Comparison of ENCODE assay signal across 28 mouse cellular contexts in genomic region chr2:166163252-166163651, GRCm38 (mm10). TPM values are rescaled to one million over a fixed set of nuclear protein-coding genes. Genes with fewer than 3 reads are reported as not detected.
DNase-seq lines count a peak whose midpoint lies in the region; ATAC-seq and TF ChIP-seq lines count a peak whose summit lies in the region.
"Had no signal": no experiment of that assay in that cellular context is flagged by ENCODE, and none has a peak within 500 bp of the region (broad histone marks: within the 10 kb centered on the region; RNA-seq: fewer than 3 reads in every experiment).

No protein-coding gene starts in this region.

- TF ChIP-seq EP300 in heart, postnatal 0 days (IDR thresholded peaks at IDR 0.05; ENCODE audit: low read depth), result no peak

- no peak overlapping the region for H3K27ac ChIP-seq in heart, postnatal 0 days (ENCODE audit: low read depth)
- no peak overlapping the region for H3K27ac ChIP-seq in midbrain, embryonic 14.5 days (replicated peaks; ENCODE audit: low read depth, low read length)
- H3K27ac ChIP-seq in midbrain, postnatal 0 days (ENCODE audit: low read depth, low read length), result no peak overlapping the region
- H3K27ac ChIP-seq in embryonic facial prominence, embryonic 13.5 days, result peak overlapping the region; percentile 74; the same call in 1 of the 2 replicates
- H3K27ac ChIP-seq: heart, embryonic 15.5 days; hindbrain, embryonic 15.5 days; liver, embryonic 13.5 days; neural tube, embryonic 13.5 days; stomach, postnatal 0 days had no signal

- DNase-seq in heart, postnatal 0 days (ENCODE audit: low spot score), result no peak
- DNase-seq in heart, adult 18-20 months, result no peak
- peak; percentile 43 for DNase-seq in midbrain, embryonic 14.5 days
- no peak for DNase-seq in midbrain, postnatal 0 days (ENCODE audit: low spot score)
- DNase-seq in frontal cortex, postnatal 25 days (ENCODE audit: low spot score in 2 of 2), result no peak
- DNase-seq in kidney, adult 9 months, result no peak
- DNase-seq: adrenal gland, adult 2 months; adrenal gland, postnatal 36 days; cerebellum, adult 8-10 months; cerebellum, postnatal 25 days; forebrain, postnatal 0 days; gastrocnemius, postnatal 14 days; heart, postnatal 36 days; kidney, adult 2 months; kidney, postnatal 10 days; layer of hippocampus, adult 9-11 months; liver, embryonic 13.5 days; lung, adult 18-20 months; lung, postnatal 10 days; right cerebral cortex, postnatal 4 days; thymus, adult 2 months; thymus, postnatal 36 days had no signal

- no peaks in the 10 kb centered on the region for H3K27me3 ChIP-seq in heart, postnatal 0 days (ENCODE audit: control insufficient read depth, insufficient read depth, low read length)
- H3K27me3 ChIP-seq in midbrain, embryonic 14.5 days (ENCODE audit: control insufficient read depth, insufficient read depth, low read length), result no peaks in the 10 kb centered on the region; the same call in 1 of the 2 replicates
- H3K27me3 ChIP-seq in midbrain, postnatal 0 days (ENCODE audit: insufficient read depth, low read length), result no peaks in the 10 kb centered on the region
- H3K27me3 ChIP-seq in embryonic facial prominence, embryonic 13.5 days, result no peaks in the 10 kb centered on the region
- H3K27me3 ChIP-seq: heart, embryonic 15.5 days; liver, embryonic 13.5 days had no signal

- H3K9me3 ChIP-seq in heart, postnatal 0 days (replicated peaks; ENCODE audit: control insufficient read depth, low read length), result no peaks in the 10 kb centered on the region
- no peaks in the 10 kb centered on the region for H3K9me3 ChIP-seq in midbrain, embryonic 14.5 days (ENCODE audit: control insufficient read depth, low read length)
- H3K9me3 ChIP-seq in midbrain, postnatal 0 days (ENCODE audit: low read length), result no peaks in the 10 kb centered on the region
- no peaks in the 10 kb centered on the region for H3K9me3 ChIP-seq in embryonic facial prominence, embryonic 13.5 days
- H3K9me3 ChIP-seq: heart, embryonic 15.5 days; hindbrain, embryonic 15.5 days; liver, embryonic 13.5 days; neural tube, embryonic 13.5 days had no signal

- no peak for TF ChIP-seq CTCF in heart, postnatal 0 days (IDR thresholded peaks at IDR 0.05; ENCODE audit: low read depth)
- TF ChIP-seq CTCF in midbrain, postnatal 0 days (IDR thresholded peaks at IDR 0.05), result no peak

- 56% methylated on average over 5 of the region's 5 CpGs for WGBS in heart, postnatal 0 days
- 79% methylated on average over 5 of the region's 5 CpGs for WGBS in midbrain, embryonic 14.5 days
- WGBS in midbrain, postnatal 0 days, result 77% methylated on average over 5 of the region's 5 CpGs
- 63% methylated on average over 5 of the region's 5 CpGs for WGBS in embryonic facial prominence, embryonic 13.5 days

- no peaks in the 10 kb centered on the region for H3K36me3 ChIP-seq in heart, postnatal 0 days (replicated peaks; ENCODE audit: control insufficient read depth, insufficient read depth, low read length)
- H3K36me3 ChIP-seq in midbrain, embryonic 14.5 days (ENCODE audit: control insufficient read depth, insufficient read depth, low read length), result no peaks in the 10 kb centered on the region
- no peaks in the 10 kb centered on the region for H3K36me3 ChIP-seq in midbrain, postnatal 0 days (ENCODE audit: insufficient read depth, low read length)
- no peaks in the 10 kb centered on the region for H3K36me3 ChIP-seq in embryonic facial prominence, embryonic 13.5 days
- H3K36me3 ChIP-seq: heart, embryonic 15.5 days; hindbrain, embryonic 15.5 days; liver, embryonic 13.5 days; neural tube, embryonic 13.5 days had no signal

- H3K4me3 ChIP-seq in heart, postnatal 0 days (ENCODE audit: low read depth, low read length), result no peak overlapping the region
- no peak overlapping the region for H3K4me3 ChIP-seq in midbrain, embryonic 14.5 days (replicated peaks; ENCODE audit: low read depth, low read length)
- no peak overlapping the region for H3K4me3 ChIP-seq in midbrain, postnatal 0 days (ENCODE audit: low read depth, low read length)
- no peak overlapping the region for H3K4me3 ChIP-seq in embryonic facial prominence, embryonic 13.5 days
- H3K4me3 ChIP-seq: heart, embryonic 15.5 days; hindbrain, embryonic 15.5 days; liver, embryonic 13.5 days; neural tube, embryonic 13.5 days had no signal

- H3K4me1 ChIP-seq in heart, postnatal 0 days (ENCODE audit: control insufficient read depth, insufficient read depth), result peaks cover 5% of the 10 kb centered on the region; the same call in 1 of the 2 replicates
- H3K4me1 ChIP-seq in midbrain, embryonic 14.5 days (ENCODE audit: control insufficient read depth, insufficient read depth, low read length), result no peaks in the 10 kb centered on the region
- no peaks in the 10 kb centered on the region for H3K4me1 ChIP-seq in midbrain, postnatal 0 days (ENCODE audit: insufficient read depth, low read length)
- H3K4me1 ChIP-seq in embryonic facial prominence, embryonic 13.5 days, result peaks cover 46% of the 10 kb centered on the region
- H3K4me1 ChIP-seq: liver, embryonic 13.5 days had no signal

- H3K4me2 ChIP-seq in heart, postnatal 0 days (ENCODE audit: low read depth, low read length), result no peak overlapping the region
- no peak overlapping the region for H3K4me2 ChIP-seq in midbrain, embryonic 14.5 days (ENCODE audit: low read length)
- H3K4me2 ChIP-seq in midbrain, postnatal 0 days (ENCODE audit: low read depth, low read length, poor library complexity, severe bottlenecking), result no peak overlapping the region
- H3K4me2 ChIP-seq in embryonic facial prominence, embryonic 13.5 days, result no peak overlapping the region
- H3K4me2 ChIP-seq: heart, embryonic 15.5 days; hindbrain, embryonic 15.5 days; liver, embryonic 13.5 days; neural tube, embryonic 13.5 days had no signal

- peak; percentile 37; the same call in 1 of the 2 replicates for ATAC-seq in heart, postnatal 0 days (ENCODE audit: insufficient read depth, low read depth)
- no peak; the same call in 1 of the 2 replicates for ATAC-seq in midbrain, embryonic 14.5 days (ENCODE audit: low FRiP score, low TSS enrichment)
- ATAC-seq in midbrain, postnatal 0 days (ENCODE audit: low FRiP score), result no peak
- ATAC-seq in embryonic facial prominence, embryonic 13.5 days (ENCODE audit: insufficient number of reproducible peaks, insufficient read depth, low FRiP score, low TSS enrichment, low read depth), result no peak
- ATAC-seq: CD4-positive, CD25-positive, alpha-beta regulatory T cell, adult 4 months; forebrain, postnatal 0 days had no signal

- H3K9ac ChIP-seq in heart, postnatal 0 days (replicated peaks; ENCODE audit: low read depth, low read length), result no peak overlapping the region
- no peak overlapping the region for H3K9ac ChIP-seq in midbrain, embryonic 14.5 days (replicated peaks; ENCODE audit: low read length)
- H3K9ac ChIP-seq in midbrain, postnatal 0 days (replicated peaks; ENCODE audit: low read length, poor library complexity, severe bottlenecking), result no peak overlapping the region
- H3K9ac ChIP-seq in embryonic facial prominence, embryonic 13.5 days, result no peak overlapping the region
- H3K9ac ChIP-seq: forebrain, postnatal 0 days; heart, embryonic 15.5 days; hindbrain, embryonic 15.5 days; liver, embryonic 13.5 days; neural tube, embryonic 13.5 days had no signal

RNA-seq across cellular contexts. Expression of gene Sulf2, which starts 7.8 kb away (rescaled TPM):
- total RNA-seq in heart, postnatal 0 days (2014; rRNA removed; ENCODE audit: low replicate concordance), result 86.5 and 94.0 TPM in 2 replicates
- polyA plus RNA-seq in heart, postnatal 0 days (2015; fragmentation: Nextera tagmentation; extraction: Ambion mirVana), result 51.9 and 54.8 TPM in 2 replicates
- total RNA-seq in heart, adult 18-20 months (2021), result 10 to 100 TPM; 39.7 to 40.6 TPM
- polyA plus RNA-seq in midbrain, embryonic 14.5 days (2014; fragmentation: Nextera tagmentation; extraction: Ambion mirVana), result 90.9 and 93.8 TPM in 2 replicates
- total RNA-seq in midbrain, postnatal 0 days (2014; rRNA removed), result 127 and 131 TPM in 2 replicates
- 95.8 and 99.6 TPM in 2 replicates for polyA plus RNA-seq in midbrain, postnatal 0 days (2015; fragmentation: Nextera tagmentation; extraction: Ambion mirVana)
- 127 and 143 TPM in 2 replicates for polyA plus RNA-seq in embryonic facial prominence, embryonic 13.5 days (2015; fragmentation: Nextera tagmentation; extraction: Ambion mirVana)
